Mouse (Mus musculus): ENCODE results near the gene Anks1. TPM values are rescaled to one million over a fixed set of nuclear protein-coding genes. Genes with fewer than 3 reads are reported as not detected.

Gene Anks1
- total RNA-seq, 1 experiment: 20.9 TPM

DNA sequence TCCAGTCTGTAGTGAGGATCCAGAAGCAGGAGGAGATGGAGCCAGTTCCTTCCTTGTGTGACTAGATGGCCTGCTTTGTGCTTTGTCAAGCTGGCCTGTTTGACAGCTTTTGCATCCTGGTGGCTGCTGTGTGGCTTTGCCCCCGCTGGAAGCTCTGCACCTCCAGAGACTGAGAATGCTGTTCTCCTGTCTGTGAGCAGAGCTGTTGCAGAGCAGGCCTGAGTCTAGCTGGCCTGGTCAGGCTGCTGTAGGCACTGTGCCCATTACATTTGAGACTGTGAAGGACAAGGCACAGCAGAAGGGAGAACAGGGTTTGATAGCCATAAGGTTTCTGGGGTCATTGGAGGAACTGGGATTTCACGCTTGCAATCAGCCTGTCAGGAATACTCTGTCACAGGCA, 32.6 kb downstream of the Anks1 start:
- peaks cover 8 to 37% of the 10 kb centered on the region in 2 experiments for H3K4me1 ChIP-seq (ENCODE audit: control insufficient read depth in 2 of 2, insufficient read depth in 2 of 2, low read length in 2 of 2, poor library complexity in 1 of 2)
- H3K9me3 ChIP-seq (ENCODE audit: control insufficient read depth, insufficient read depth, low read depth, low read length): no peaks in the 10 kb centered on the region
- H3K36me3 ChIP-seq (ENCODE audit: control insufficient read depth, insufficient read depth, low read length, poor library complexity, severe bottlenecking): no peaks in the 10 kb centered on the region
- in situ Hi-C loops (cut with MboI; ENCODE audit: low sequenced_read_pairs in 2 of 2, unreplicated experiment in 2 of 2): no loop called here
- no peak overlapping the region for H3K4me3 ChIP-seq (ENCODE audit: insufficient read depth in 1 of 2, low read depth in 1 of 2, low read length in 2 of 2, poor library complexity in 1 of 2, severe bottlenecking in 1 of 2)
- no peak for TF ChIP-seq MAFK (IDR thresholded peaks at IDR 0.05; ENCODE audit: insufficient read depth, low read depth, low read length)
- TF ChIP-seq ZNF384 (IDR thresholded peaks at IDR 0.05; ENCODE audit: low read depth, low read length): no peak
- no peak for TF ChIP-seq CHD2 (IDR thresholded peaks at IDR 0.05; ENCODE audit: low read depth, low read length)
- no peak for TF ChIP-seq ZC3H11A (IDR thresholded peaks at IDR 0.05; ENCODE audit: borderline replicate concordance, low read depth, low read length)
- TF ChIP-seq HCFC1 (IDR thresholded peaks at IDR 0.05; ENCODE audit: borderline replicate concordance, insufficient read depth, low read length): no peak
- no peak overlapping the region for H3K9ac ChIP-seq (ENCODE audit: insufficient read depth, low read depth, low read length, poor library complexity, severe bottlenecking)
- H3K27ac ChIP-seq (ENCODE audit: insufficient read depth, low read depth, low read length, poor library complexity, severe bottlenecking): no peak overlapping the region
- no peak for DNase-seq (ENCODE audit: low read depth, low spot score)

- Histone ChIP-seq H3K9ac (ENCODE audit: insufficient read depth, low read depth, low read length, poor library complexity, severe bottlenecking) (no peak overlapping the region; the same call in 1 of the 2 replicates), H3K9me3 (ENCODE audit: control insufficient read depth, insufficient read depth, low read depth, low read length) (no peaks in the 10 kb centered on the region), H3K4me1 (ENCODE audit: control insufficient read depth in 2 of 2, insufficient read depth in 2 of 2, low read length in 2 of 2, poor library complexity in 1 of 2) (peaks cover 8 to 35% of the 10 kb centered on the region in 2 experiments), H3K27ac (ENCODE audit: insufficient read depth, low read depth, low read length, poor library complexity, severe bottlenecking) (no peak overlapping the region), H3K36me3 (ENCODE audit: control insufficient read depth, insufficient read depth, low read length, poor library complexity, severe bottlenecking) (no peaks in the 10 kb centered on the region), H3K4me3 (ENCODE audit: insufficient read depth in 1 of 2, low read depth in 1 of 2, low read length in 2 of 2, poor library complexity in 1 of 2, severe bottlenecking in 1 of 2) (no peak overlapping the region)
- DNase-seq (ENCODE audit: low read depth, low spot score): no peak
- in situ Hi-C loops (cut with MboI; ENCODE audit: low sequenced_read_pairs in 2 of 2, unreplicated experiment in 2 of 2): no loop called here
- TF ChIP-seq MAFK (IDR thresholded peaks at IDR 0.05; ENCODE audit: insufficient read depth, low read depth, low read length): no peak
- TF ChIP-seq CHD2 (IDR thresholded peaks at IDR 0.05; ENCODE audit: low read depth, low read length): no peak
- no peak for TF ChIP-seq HCFC1 (IDR thresholded peaks at IDR 0.05; ENCODE audit: borderline replicate concordance, insufficient read depth, low read length)
- no peak for TF ChIP-seq ZC3H11A (IDR thresholded peaks at IDR 0.05; ENCODE audit: borderline replicate concordance, low read depth, low read length)
- TF ChIP-seq ZNF384 (IDR thresholded peaks at IDR 0.05; ENCODE audit: low read depth, low read length): no peak
Measured at GRCm38 (mm10) chr17:27942131-27942530, 33.0 kb downstream of the Anks1 start.

GRCm38 (mm10) chr17:27945546-27946216, 36.6 kb downstream of the Anks1 start:
- H3K4me3 ChIP-seq (ENCODE audit: insufficient read depth in 1 of 2, low read depth in 1 of 2, low read length in 2 of 2, poor library complexity in 1 of 2, severe bottlenecking in 1 of 2): no peak overlapping the region
- no peak for DNase-seq (ENCODE audit: low read depth, low spot score)
- peaks cover under 1 to 16% of the 10 kb centered on the region in 2 experiments; a peak in 3 of 4 replicates for H3K4me1 ChIP-seq (ENCODE audit: control insufficient read depth in 2 of 2, insufficient read depth in 2 of 2, low read length in 2 of 2, poor library complexity in 1 of 2)
- no peak overlapping the region for H3K9ac ChIP-seq (ENCODE audit: insufficient read depth, low read depth, low read length, poor library complexity, severe bottlenecking)
- H3K27ac ChIP-seq (ENCODE audit: insufficient read depth, low read depth, low read length, poor library complexity, severe bottlenecking): no peak overlapping the region
- H3K9me3 ChIP-seq (ENCODE audit: control insufficient read depth, insufficient read depth, low read depth, low read length): no peaks in the 10 kb centered on the region
- no peaks in the 10 kb centered on the region for H3K36me3 ChIP-seq (ENCODE audit: control insufficient read depth, insufficient read depth, low read length, poor library complexity, severe bottlenecking)
- in situ Hi-C loops (cut with MboI; ENCODE audit: low sequenced_read_pairs in 2 of 2, unreplicated experiment in 2 of 2): no loop called here
- TF ChIP-seq ZC3H11A (IDR thresholded peaks at IDR 0.05; ENCODE audit: borderline replicate concordance, low read depth, low read length): no peak
- no peak for TF ChIP-seq MAFK (IDR thresholded peaks at IDR 0.05; ENCODE audit: insufficient read depth, low read depth, low read length)
- TF ChIP-seq CHD2 (IDR thresholded peaks at IDR 0.05; ENCODE audit: low read depth, low read length): no peak
- TF ChIP-seq HCFC1 (IDR thresholded peaks at IDR 0.05; ENCODE audit: borderline replicate concordance, insufficient read depth, low read length): no peak
- no peak for TF ChIP-seq ZNF384 (IDR thresholded peaks at IDR 0.05; ENCODE audit: low read depth, low read length)

DNA sequence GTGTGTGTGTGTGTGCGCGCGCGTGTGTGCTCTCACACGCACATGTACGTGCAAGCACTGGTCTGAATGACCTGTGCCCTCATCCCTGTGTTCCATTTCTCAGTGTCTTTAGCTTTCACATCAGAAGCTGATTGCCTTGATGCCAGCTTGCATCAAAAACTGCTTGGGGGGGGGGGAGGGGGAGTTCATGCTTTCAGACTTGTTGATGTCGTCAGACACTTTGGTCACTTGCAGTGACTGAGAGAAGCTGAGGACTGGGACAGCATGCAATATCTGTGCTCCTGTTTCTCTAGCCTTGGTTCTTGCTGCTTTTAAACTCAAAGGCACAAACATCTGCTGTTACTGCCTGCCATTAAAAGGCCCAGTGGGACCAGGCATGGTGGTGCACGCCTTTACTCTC, 37.3 kb downstream of the Anks1 start:
- Histone ChIP-seq H3K36me3 (ENCODE audit: control insufficient read depth, insufficient read depth, low read length, poor library complexity, severe bottlenecking) (no peaks in the 10 kb centered on the region), H3K4me1 (ENCODE audit: control insufficient read depth in 2 of 2, insufficient read depth in 2 of 2, low read length in 2 of 2, poor library complexity in 1 of 2) (peaks cover 0 to 10% of the 10 kb centered on the region in 2 experiments; a peak in 2 of 4 replicates), H3K9ac (ENCODE audit: insufficient read depth, low read depth, low read length, poor library complexity, severe bottlenecking) (no peak overlapping the region), H3K9me3 (ENCODE audit: control insufficient read depth, insufficient read depth, low read depth, low read length) (no peaks in the 10 kb centered on the region), H3K4me3 (ENCODE audit: insufficient read depth in 1 of 2, low read depth in 1 of 2, low read length in 2 of 2, poor library complexity in 1 of 2, severe bottlenecking in 1 of 2) (no peak overlapping the region), H3K27ac (ENCODE audit: insufficient read depth, low read depth, low read length, poor library complexity, severe bottlenecking) (no peak overlapping the region)
- no peak for DNase-seq (ENCODE audit: low read depth, low spot score)
- in situ Hi-C loops (cut with MboI; ENCODE audit: low sequenced_read_pairs in 2 of 2, unreplicated experiment in 2 of 2): no loop called here
- TF ChIP-seq ZC3H11A (IDR thresholded peaks at IDR 0.05; ENCODE audit: borderline replicate concordance, low read depth, low read length): no peak
- no peak for TF ChIP-seq MAFK (IDR thresholded peaks at IDR 0.05; ENCODE audit: insufficient read depth, low read depth, low read length)
- no peak for TF ChIP-seq ZNF384 (IDR thresholded peaks at IDR 0.05; ENCODE audit: low read depth, low read length)
- no peak for TF ChIP-seq CHD2 (IDR thresholded peaks at IDR 0.05; ENCODE audit: low read depth, low read length)
- no peak for TF ChIP-seq HCFC1 (IDR thresholded peaks at IDR 0.05; ENCODE audit: borderline replicate concordance, insufficient read depth, low read length)
